Mouse (Mus musculus): ENCODE data around the gene Rgs11. TPM values are rescaled to one million over a fixed set of nuclear protein-coding genes. Genes with fewer than 3 reads are reported as not detected.

The Rgs11 gene
- polyA plus RNA-seq, 1 experiment from 2014 or later, result 15.9 TPM

DNA sequence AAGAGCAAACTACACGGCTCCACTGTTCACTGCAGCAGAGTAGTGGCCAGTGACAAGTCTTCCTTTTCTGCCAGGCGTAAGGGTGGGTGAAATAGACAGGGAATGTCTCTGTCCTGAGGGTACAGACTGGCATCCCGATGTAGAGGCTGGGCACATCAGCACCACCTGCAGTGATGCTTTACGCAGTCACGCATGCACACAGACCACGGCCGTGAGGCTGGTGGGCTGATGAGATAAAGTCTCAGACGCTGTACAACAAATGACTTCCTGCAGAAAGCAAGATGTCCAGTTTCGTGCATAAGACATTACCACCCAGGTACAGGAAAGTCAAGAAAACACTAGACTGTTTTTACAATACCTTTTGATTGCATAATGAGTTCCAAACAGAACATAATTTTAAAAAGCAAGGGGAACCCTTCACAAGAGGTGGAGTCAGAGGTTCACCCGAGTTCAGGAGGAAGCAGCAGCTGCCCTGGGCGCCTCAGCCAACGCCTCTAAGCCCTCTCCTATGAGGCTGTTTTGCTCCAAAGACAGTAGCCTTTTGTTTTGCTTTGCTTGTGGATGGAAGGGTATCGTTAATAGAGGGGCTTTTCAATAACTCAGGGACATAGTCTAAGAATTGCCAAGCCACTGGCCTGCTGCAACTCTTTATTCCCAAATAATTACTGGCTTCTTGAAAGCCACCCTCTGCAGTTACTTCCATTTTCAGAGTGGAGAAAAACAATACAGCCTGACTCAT, 32.5 kb downstream of the Rgs11 start:
- WGBS, result 44% methylated on average over 13 of the region's 13 CpGs
- H3K9me3 ChIP-seq, result no peaks in the 10 kb centered on the region
- ATAC-seq (ENCODE audit: low read depth), result no peak
- H3K36me3 ChIP-seq, result 0 out of 2 replicates have a peak, but pooled peaks cover 7% of the 10 kb centered on the region
- H3K27ac ChIP-seq (replicated peaks), result peak overlapping the region; percentile 55
- H3K9ac ChIP-seq, result no peak overlapping the region
- H3K4me3 ChIP-seq, result no peak overlapping the region
- H3K4me2 ChIP-seq, result no peak overlapping the region
- H3K4me1 ChIP-seq (replicated peaks), result peaks cover 14% of the 10 kb centered on the region
- H3K27me3 ChIP-seq, result no peaks in the 10 kb centered on the region

DNA sequence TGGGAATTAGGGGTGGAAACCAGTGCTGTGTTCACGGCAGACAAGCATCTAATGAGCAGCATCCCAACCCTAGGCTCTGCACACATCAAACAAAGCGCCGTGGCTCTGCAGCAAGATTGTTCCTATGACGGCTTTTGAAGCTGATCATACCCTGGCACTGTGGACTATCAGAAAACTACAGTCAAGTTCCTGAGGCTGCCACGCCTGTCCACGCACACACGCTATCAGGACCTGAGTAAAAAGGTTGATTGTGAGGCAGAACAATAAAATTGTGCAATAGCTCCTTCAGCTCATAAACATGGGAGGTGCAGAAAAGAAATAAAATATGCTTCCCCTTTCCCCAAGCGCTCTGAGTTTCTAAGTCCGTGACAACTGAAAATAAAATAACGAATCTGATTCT, 34.9 kb downstream of the Rgs11 start:
- H3K9me3 ChIP-seq, result no peaks in the 10 kb centered on the region
- peaks cover 24% of the 10 kb centered on the region for H3K4me1 ChIP-seq (replicated peaks)
- H3K9ac ChIP-seq, result no peak overlapping the region
- 0 out of 2 replicates have a peak, but pooled peaks cover 3% of the 10 kb centered on the region for H3K36me3 ChIP-seq
- H3K27me3 ChIP-seq, result no peaks in the 10 kb centered on the region
- H3K27ac ChIP-seq (replicated peaks), result no peak overlapping the region
- no peak overlapping the region for H3K4me3 ChIP-seq
- 92% methylated on average over 10 of the region's 10 CpGs for WGBS
- H3K4me2 ChIP-seq, result no peak overlapping the region
- no peak for ATAC-seq (ENCODE audit: low read depth)

DNA sequence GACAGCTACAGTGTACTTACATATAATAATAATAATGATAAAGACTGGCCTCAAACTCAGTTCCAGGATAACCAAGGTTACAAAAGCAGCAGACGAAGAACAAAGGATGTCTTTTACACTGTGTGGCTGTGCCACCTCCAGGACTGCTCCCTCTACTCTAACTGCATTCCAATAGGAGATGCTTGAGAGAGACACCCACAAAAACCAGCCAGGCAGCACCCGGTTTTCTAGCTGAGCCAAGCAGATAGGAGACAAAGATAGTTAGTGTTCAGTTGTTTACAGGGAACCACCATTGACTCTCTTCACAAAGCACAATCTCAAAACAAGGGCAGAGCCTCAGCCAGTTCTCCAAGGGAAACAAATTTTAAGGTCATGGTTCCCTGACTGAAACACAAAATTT, 36.8 kb downstream of the Rgs11 start:
- Histone ChIP-seq H3K36me3 (no peaks in the 10 kb centered on the region), H3K4me2 (no peak overlapping the region), H3K4me1 (replicated peaks) (peaks cover 36% of the 10 kb centered on the region), H3K4me3 (no peak overlapping the region), H3K27me3 (no peaks in the 10 kb centered on the region), H3K9ac (no peak overlapping the region), H3K27ac (replicated peaks) (no peak overlapping the region), H3K9me3 (no peaks in the 10 kb centered on the region)
- ATAC-seq (ENCODE audit: low read depth), result no peak
- WGBS, result 76% methylated on average over 2 of the region's 2 CpGs

DNA sequence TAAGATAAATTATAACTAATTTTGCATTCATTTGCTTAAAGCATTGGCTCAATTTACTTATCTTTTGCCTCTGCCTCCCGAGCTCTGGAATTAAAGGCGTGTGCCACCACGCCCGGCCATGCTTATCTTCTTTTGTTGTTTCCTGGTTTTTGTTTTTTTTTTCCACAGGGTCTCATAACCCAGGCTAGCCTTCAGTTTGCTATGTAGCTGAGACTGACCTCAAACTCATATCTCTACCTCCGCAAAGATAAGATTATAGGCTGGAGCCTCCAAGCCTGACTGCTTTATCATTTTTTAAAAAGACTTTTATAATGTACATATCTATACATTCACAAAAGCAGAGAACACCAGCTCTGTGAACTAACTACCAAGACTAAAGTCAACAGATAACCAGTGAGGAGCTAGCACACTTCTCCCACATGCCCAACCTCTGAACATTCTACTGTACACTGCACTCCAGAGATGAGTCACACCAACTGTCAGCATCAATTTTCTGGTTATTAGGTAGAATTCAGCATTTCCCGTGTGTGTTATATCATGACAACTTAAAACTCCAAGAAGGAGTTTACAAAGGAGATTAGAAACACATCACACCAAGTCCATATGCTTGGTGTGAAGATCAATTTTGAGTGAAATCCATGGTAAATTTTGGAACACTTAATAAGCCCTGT, 37.5 kb downstream of the Rgs11 start:
- ATAC-seq (ENCODE audit: low read depth), result no peak
- H3K27me3 ChIP-seq, result no peaks in the 10 kb centered on the region
- 85% methylated on average over 6 of the region's 6 CpGs for WGBS

DNA sequence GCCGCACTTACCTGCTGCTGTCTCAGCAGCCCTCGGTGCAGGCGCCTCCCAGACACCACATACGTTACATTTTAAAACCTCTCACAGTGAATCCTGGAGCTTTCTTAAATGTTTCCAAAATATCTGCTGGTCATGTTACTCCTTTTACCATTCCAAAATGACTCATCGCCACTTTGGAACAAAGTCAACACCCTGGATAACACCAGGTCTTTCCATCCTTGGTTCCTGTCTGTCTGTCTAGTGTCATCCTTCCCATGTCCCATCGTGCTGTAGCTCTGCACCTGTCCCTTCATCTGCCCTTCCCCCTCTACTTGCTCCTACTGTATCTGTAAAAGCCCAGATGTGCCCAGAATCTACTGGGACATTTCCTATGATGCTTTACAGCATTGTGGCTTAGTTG, 38.2 kb downstream of the Rgs11 start:
- Histone ChIP-seq H3K4me2 (no peak overlapping the region), H3K27ac (replicated peaks) (no peak overlapping the region), H3K9me3 (no peaks in the 10 kb centered on the region), H3K4me1 (replicated peaks) (peaks cover 29% of the 10 kb centered on the region), H3K9ac (no peak overlapping the region), H3K27me3 (no peaks in the 10 kb centered on the region), H3K4me3 (no peak overlapping the region), H3K36me3 (no peaks in the 10 kb centered on the region)
- WGBS, result 85% methylated on average over 6 of the region's 6 CpGs
- no peak for ATAC-seq (ENCODE audit: low read depth)

More for the DNA sequence above, 37.5 kb downstream of the Rgs11 start:
- Histone ChIP-seq H3K4me3 (no peak overlapping the region), H3K9ac (no peak overlapping the region), H3K36me3 (no peaks in the 10 kb centered on the region), H3K27ac (replicated peaks) (no peak overlapping the region), H3K9me3 (no peaks in the 10 kb centered on the region), H3K4me2 (no peak overlapping the region), H3K4me1 (replicated peaks) (peaks cover 36% of the 10 kb centered on the region)

DNA sequence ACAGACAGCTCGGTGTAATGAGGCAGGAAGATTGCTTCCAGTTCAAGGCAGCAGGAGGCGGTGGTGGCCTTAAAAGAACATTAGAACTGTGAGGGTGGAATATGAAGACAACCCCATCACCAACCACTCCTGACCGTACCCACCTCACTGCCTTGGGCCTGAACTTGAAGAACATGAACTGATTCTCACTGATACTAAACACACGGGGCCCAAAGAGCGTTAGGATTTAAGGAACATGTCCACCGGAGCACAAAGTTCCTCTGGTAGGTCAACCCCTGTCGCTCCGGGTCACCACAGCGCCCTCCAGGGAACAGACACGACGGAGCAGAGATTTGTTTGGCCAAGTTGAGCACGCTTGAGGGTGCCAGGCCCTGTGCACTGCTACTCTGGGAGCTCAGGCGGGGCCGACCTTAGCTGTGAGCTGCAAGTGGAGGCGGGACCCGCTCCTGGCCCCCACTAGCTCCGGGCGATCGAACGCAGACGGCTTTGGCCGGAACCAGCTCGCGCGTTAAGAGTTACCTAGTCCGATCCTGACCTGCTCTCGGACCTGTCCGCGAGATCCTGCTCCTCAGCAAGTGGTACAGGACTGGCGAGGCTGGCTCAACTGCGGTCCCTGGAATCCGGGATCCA, 40.8 kb downstream of the Rgs11 start:
- Histone ChIP-seq H3K36me3 (no peaks in the 10 kb centered on the region), H3K27me3 (0 out of 2 replicates have a peak, but pooled peaks cover 3% of the 10 kb centered on the region), H3K9ac (peak overlapping the region; percentile 78), H3K4me2 (peak overlapping the region; percentile 90), H3K27ac (replicated peaks) (peak overlapping the region; percentile 81), H3K9me3 (no peaks in the 10 kb centered on the region), H3K4me1 (replicated peaks) (peaks cover 26% of the 10 kb centered on the region), H3K4me3 (peak overlapping the region; percentile 71)
- peak; percentile 83 for ATAC-seq (ENCODE audit: low read depth)
- WGBS, result under 1% methylated on average over 32 of the region's 32 CpGs

DNA sequence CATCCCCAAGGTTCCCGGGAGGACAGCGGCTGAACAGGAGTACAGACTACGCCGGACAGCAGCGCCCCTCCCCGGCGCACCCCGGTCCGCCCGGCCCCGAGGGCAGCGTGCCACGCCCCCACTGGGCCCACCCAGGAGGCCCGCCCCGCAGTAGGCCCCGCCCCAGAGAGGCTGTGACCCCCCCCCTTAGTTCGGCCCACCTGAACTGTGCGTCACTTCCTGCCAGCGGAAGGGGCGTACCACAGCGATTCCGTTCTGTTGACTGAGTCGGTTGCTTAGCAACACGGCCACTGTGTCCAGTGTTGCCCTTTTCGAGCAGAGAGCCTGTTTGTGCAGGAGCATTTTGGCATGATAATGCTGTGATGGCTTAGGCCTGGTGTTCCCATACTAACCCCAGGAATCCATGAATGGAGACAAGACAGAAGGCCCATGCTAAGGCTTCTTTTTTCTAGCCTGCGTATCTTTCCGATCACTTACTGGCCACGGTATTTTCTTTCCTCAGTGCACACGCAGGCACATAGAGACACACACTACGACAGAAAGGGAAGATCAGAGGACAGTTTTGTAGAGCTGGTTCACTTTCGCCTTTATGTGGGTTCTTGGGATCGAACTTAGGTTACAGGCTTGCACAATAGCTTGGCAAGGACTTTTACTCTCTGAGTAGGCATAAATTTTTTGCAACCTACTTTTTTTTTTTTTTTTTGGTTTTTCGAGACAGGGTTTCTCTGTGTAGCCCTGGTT, 41.5 kb downstream of the Rgs11 start, which contains the start of gene Fam234a:
TSS of gene Fam234a (minus strand) at position 142 of the 741 bp plus-strand sequence.
- 8% methylated on average over 33 of the region's 33 CpGs for WGBS
- peak; percentile 96 for ATAC-seq (ENCODE audit: low read depth)
- Histone ChIP-seq H3K27ac (replicated peaks) (peak within 1 kb of the TSS; percentile 81), H3K27me3 (peaks cover 5% of the 10 kb centered on the region; the same call in 1 of the 2 replicates), H3K9me3 (no peaks in the 10 kb centered on the region), H3K36me3 (no peaks in the 10 kb centered on the region), H3K4me3 (peak within 1 kb of the TSS; percentile 71), H3K4me2 (peak within 1 kb of the TSS; percentile 90), H3K4me1 (replicated peaks) (peaks cover 26% of the 10 kb centered on the region), H3K9ac (peak within 1 kb of the TSS; percentile 78)

DNA sequence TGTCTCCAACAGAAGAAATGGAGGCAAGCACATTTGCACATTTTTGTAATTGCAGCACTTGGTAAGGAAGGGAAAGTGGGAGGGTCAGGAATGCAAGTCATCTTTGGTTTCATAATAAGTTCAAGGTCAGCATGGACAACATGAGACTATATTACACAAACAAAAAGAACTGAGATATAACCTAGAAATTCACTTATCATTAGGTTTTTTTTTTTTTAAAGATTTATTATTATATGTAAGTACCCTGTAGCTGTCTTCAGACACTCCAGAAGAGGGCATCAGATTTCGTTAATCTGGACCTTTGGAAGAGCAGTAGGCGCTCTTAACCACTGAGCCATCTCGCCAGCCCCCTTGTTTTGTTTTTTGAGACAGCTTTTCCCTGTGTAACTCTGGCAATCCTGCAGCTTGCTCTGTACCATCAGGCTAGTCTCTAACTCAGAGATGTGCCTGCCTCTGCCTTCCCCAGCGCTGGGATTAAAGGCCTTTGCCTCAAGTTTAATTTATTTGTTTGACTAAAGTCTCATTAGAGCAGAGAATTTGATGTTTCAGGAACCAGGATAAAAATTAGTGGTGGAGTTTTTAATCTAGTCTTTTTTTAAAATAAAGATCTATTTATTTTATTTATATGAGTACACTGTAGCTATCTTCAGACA, 49.3 kb downstream of the Rgs11 start:
- no peaks in the 10 kb centered on the region for H3K9me3 ChIP-seq
- H3K9ac ChIP-seq, result peak overlapping the region; percentile 93
- 51% methylated on average over 4 of the region's 4 CpGs for WGBS
- H3K4me2 ChIP-seq, result peak overlapping the region; percentile 91
- no peak for ATAC-seq (ENCODE audit: low read depth)
- peaks cover 18% of the 10 kb centered on the region for H3K4me1 ChIP-seq (replicated peaks)
- peak overlapping the region; percentile 98 for H3K4me3 ChIP-seq
- peaks cover 6% of the 10 kb centered on the region; the same call in 1 of the 2 replicates for H3K27me3 ChIP-seq
- peak overlapping the region; percentile 98 for H3K27ac ChIP-seq (replicated peaks)
- H3K36me3 ChIP-seq, result peaks cover 12% of the 10 kb centered on the region

DNA sequence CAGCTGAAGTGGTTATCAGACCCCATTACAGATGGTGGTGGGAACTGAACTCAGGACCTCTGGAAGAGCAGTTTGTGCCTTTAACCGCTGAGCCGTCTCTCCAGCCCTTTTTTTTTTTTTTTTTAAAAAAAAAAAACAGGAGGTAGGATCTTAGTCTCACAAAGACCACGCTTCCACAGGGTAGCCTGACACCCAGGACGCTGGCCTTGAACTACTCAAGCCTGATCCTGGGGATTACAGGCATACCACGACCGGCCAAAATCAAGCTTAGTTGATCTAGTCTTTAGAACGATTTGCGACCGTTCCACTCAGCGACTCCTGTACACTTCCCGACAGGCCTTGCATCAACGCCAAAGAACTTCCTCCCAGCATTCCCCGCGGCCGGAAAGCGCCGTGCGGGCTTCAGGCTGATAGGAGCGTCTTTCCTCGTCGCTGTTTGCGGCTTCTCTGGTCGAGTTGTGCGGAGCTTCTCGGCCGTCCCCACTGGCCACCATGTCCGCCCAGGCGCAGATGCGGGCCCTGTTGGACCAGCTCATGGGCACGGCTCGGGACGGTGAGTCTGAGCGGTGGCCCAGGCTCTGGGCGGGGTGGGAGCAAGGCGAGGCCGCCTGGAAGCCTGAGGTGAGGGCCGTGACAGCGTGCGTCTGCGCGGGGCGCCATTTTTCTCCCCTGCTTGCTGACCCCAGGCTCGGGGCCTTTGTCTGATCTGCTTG, 49.9 kb downstream of the Rgs11 start, which contains the start of gene Luc7l:
TSS of gene Luc7l (plus strand) at position 358 of the 713 bp plus-strand sequence.
- Histone ChIP-seq H3K4me1 (replicated peaks) (peaks cover 18% of the 10 kb centered on the region), H3K36me3 (peaks cover 19% of the 10 kb centered on the region), H3K27ac (replicated peaks) (peak within 1 kb of the TSS; percentile 98), H3K4me3 (peak within 1 kb of the TSS; percentile 98), H3K4me2 (peak within 1 kb of the TSS; percentile 91), H3K27me3 (peaks cover 6% of the 10 kb centered on the region; the same call in 1 of the 2 replicates), H3K9ac (peak within 1 kb of the TSS; percentile 93), H3K9me3 (no peaks in the 10 kb centered on the region)
- ATAC-seq (ENCODE audit: low read depth), result peak; percentile 96
- under 1% methylated on average over 42 of the region's 43 CpGs for WGBS

DNA sequence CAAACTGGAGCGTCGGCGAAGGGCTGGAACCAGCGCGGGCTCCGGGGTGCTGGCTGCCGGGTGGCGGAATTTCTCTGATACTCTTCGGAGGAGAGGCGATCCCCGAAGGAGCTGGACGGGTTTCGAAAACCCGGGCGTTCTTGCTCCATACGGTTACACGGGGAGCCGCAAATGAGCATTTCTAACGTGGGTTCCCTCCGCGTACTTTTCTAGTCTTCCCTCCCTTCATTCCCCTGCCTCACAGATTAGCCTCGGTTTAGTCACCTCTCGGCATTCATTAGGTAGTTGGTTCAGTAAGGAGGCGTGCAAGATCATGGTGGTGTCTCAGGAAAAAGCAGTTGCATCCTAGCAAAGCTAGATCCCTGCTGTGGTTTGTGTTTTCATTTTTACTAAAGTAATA, 50.6 kb downstream of the Rgs11 start:
- H3K4me2 ChIP-seq, result peak overlapping the region; percentile 91
- H3K4me1 ChIP-seq (replicated peaks), result peaks cover 18% of the 10 kb centered on the region
- peaks cover 3% of the 10 kb centered on the region; the same call in 1 of the 2 replicates for H3K27me3 ChIP-seq
- under 1% methylated on average over 24 of the region's 24 CpGs for WGBS
- peak overlapping the region; percentile 98 for H3K4me3 ChIP-seq
- peak overlapping the region; percentile 93 for H3K9ac ChIP-seq
- H3K36me3 ChIP-seq, result peaks cover 26% of the 10 kb centered on the region
- peak overlapping the region; percentile 98 for H3K27ac ChIP-seq (replicated peaks)
- ATAC-seq (ENCODE audit: low read depth), result peak; percentile 23; the same call in 1 of the 2 replicates
- H3K9me3 ChIP-seq, result no peaks in the 10 kb centered on the region
